Mouse (Mus musculus): Measurements from ENCODE around the gene Cfap45. TPM values are rescaled to one million over a fixed set of nuclear protein-coding genes. Genes with fewer than 3 reads are reported as not detected.

Cfap45 gene
- total RNA-seq, 2 experiments from 2014 or later: 1.8 to 2.8 TPM

Other genes starting within 250 kb of the Cfap45 start
- gene Atp1a2, start 222.7 kb upstream of the Cfap45 start, total RNA-seq (2021): 100 to 1,000 TPM; 228 to 235 TPM
- gene Kcnj9, start 191.5 kb upstream of the Cfap45 start, total RNA-seq (2021): not detected
- gene Kcnj10, start 179.6 kb upstream of the Cfap45 start, total RNA-seq (2021): under 1 TPM; 0.05 to 0.19 TPM
- 1 to 10 TPM; 9.1 TPM for gene Pigm, start 144.3 kb upstream of the Cfap45 start, total RNA-seq (2021)
- 1 to 10 TPM; 1.3 to 1.4 TPM for gene Slamf9, start 45.4 kb upstream of the Cfap45 start, total RNA-seq (2021)
- 1 to 10 TPM; 1.0 to 1.4 TPM for gene Igsf9, start 39.0 kb upstream of the Cfap45 start, total RNA-seq (2021)
- gene Tagln2, start 20.8 kb upstream of the Cfap45 start, total RNA-seq (2021): 100 to 1,000 TPM; 173 to 178 TPM
- under 1 TPM in 1 of 2 experiments, not detected in 1; 0.24 TPM for gene Vsig8, start 35.1 kb downstream of the Cfap45 start, total RNA-seq (2021)
- not detected for gene Slamf8, start 69.8 kb downstream of the Cfap45 start, total RNA-seq (2021)
- gene Fcrl6, start 81.8 kb downstream of the Cfap45 start, total RNA-seq (2021): not detected
- 1 to 10 TPM; 6.3 to 6.8 TPM for gene Dusp23, start 112.2 kb downstream of the Cfap45 start, total RNA-seq (2021)
- not detected for gene Crp, start 177.3 kb downstream of the Cfap45 start, total RNA-seq (2021)